Mouse (Mus musculus): ENCODE measurements at regions not wholly inside any gene's neighbourhood (a gene's known extent, or its start where the extent isn't known, plus 50 kb on each side); places are given as distances from the start of the nearest gene placed in this dataset.

DNA sequence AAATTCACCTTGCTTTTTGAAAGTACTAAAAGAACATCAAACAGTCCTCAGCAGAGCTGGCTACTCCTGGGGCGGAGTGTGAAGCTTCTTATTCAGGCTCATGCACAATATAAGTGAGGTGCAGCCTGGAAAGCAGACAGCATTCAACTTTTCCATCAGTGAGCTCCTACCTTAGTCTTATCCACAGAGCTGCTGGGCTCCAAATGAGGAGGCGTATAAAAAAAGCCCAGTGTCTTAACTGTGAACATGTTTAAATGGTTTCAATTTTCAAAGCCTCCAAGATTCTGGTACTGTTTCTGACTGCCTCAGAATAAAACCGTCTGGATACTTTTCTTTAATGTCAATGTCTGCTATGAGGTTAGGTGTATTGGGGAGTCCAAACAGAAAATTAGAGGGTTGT, 310.5 kb downstream of the Icos start:
- TF ChIP-seq MAFK (IDR thresholded peaks at IDR 0.05; ENCODE audit: insufficient read depth, low read depth, low read length) (no peak), HCFC1 (IDR thresholded peaks at IDR 0.05; ENCODE audit: borderline replicate concordance, insufficient read depth, low read length) (no peak), ZC3H11A (IDR thresholded peaks at IDR 0.05; ENCODE audit: borderline replicate concordance, low read depth, low read length) (no peak), ZNF384 (IDR thresholded peaks at IDR 0.05; ENCODE audit: low read depth, low read length) (no peak)

Data from ES-E14 (cell line).